Mouse (Mus musculus): ENCODE measurements around the gene Mink1.

DNA sequence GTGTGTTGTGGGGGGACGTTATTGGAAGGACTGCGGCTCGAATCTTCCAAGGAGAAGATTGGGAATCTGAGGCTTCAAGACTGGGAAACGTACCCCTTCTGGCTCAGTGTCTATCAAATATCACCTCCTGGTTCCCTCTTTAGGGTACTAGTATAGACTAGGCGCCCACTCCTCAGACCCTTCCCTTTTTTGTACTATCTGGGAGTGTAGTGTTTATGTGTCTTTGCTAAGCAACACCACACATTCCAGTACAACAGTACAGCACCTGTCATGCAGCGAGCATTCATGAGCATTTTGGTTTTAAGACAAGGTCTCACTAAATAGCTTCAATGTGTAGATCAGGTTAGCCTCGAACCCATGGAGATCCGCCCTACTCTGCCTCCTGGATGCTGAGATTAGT is 11.2 kb upstream of the Mink1 start:
- TF ChIP-seq CTCF (IDR thresholded peaks at IDR 0.05; ENCODE audit: low read depth, low read length) (no peak), TAL1 (conservative IDR thresholded peaks at IDR 0.05; ENCODE audit: low read depth, low read length) (no peak), GATA1 (IDR thresholded peaks at IDR 0.05; ENCODE audit: borderline replicate concordance, low read length) (no peak), GATA2 (IDR thresholded peaks at IDR 0.05; ENCODE audit: borderline replicate concordance, low read depth, low read length) (no peak)
